Comparison of ENCODE assay signal across 20 mouse cellular contexts in the genomic region with DNA sequence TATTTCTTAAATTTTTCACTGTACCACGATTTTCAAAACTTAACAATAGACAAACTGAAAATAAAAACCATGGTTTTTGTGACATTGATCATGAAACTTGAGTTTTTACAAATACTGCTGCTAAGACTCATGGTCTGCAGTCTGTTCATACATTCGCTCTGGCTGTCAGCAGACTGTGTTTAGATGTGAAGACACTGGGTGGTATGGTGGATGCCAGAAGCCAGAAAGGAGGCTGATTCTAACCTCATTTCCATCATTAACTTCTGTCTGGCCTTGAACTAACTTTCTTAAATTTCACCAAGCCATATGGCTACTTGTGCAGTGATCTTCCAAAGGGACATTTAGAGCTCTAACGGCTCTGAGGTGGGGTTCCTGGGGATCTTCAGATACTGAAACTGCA. TPM values are rescaled to one million over a fixed set of nuclear protein-coding genes. Genes with fewer than 3 reads are reported as not detected.
"Had no signal": no experiment of that assay in that cellular context is flagged by ENCODE, and none has a peak within 500 bp of the region (broad histone marks: within the 10 kb centered on the region; RNA-seq: fewer than 3 reads in every experiment).

No protein-coding gene starts in this region.

- H3K27ac ChIP-seq: lung, embryonic 15.5 days; macrophage; midbrain, embryonic 13.5 days; midbrain, embryonic 15.5 days; neural tube, embryonic 12.5 days; stomach, embryonic 15.5 days; stomach, postnatal 0 days had no signal

- H3K4me1 ChIP-seq: lung, embryonic 15.5 days; megakaryocyte, embryonic 14.5 days; midbrain, embryonic 13.5 days; midbrain, embryonic 15.5 days; neural tube, embryonic 12.5 days; stomach, embryonic 15.5 days had no signal

- ATAC-seq: lung, postnatal 0 days; midbrain, embryonic 13.5 days; midbrain, embryonic 15.5 days had no signal

- H3K4me3 ChIP-seq: lung, embryonic 15.5 days; megakaryocyte, embryonic 14.5 days; midbrain, embryonic 13.5 days; midbrain, embryonic 15.5 days; neural tube, embryonic 12.5 days; stomach, embryonic 15.5 days had no signal

- DNase-seq: lung, adult 2 months; lung, postnatal 14 days; lung, postnatal 36 days; right cerebral cortex, postnatal 14 days; thymus, adult 2 months; thymus, postnatal 25 days; thymus, postnatal 4 days had no signal

- H3K9me3 ChIP-seq: lung, embryonic 15.5 days; megakaryocyte, embryonic 14.5 days; midbrain, embryonic 13.5 days; midbrain, embryonic 15.5 days; neural tube, embryonic 12.5 days; stomach, embryonic 15.5 days had no signal

- H3K36me3 ChIP-seq: lung, embryonic 15.5 days; midbrain, embryonic 13.5 days; midbrain, embryonic 15.5 days; neural tube, embryonic 12.5 days; stomach, embryonic 15.5 days had no signal

- H3K4me2 ChIP-seq: lung, embryonic 15.5 days; midbrain, embryonic 11.5 days; midbrain, embryonic 13.5 days; midbrain, embryonic 15.5 days; neural tube, embryonic 12.5 days; stomach, embryonic 15.5 days had no signal

- H3K27me3 ChIP-seq: lung, embryonic 15.5 days; megakaryocyte, embryonic 14.5 days; midbrain, embryonic 13.5 days; midbrain, embryonic 15.5 days; neural tube, embryonic 12.5 days; stomach, embryonic 15.5 days had no signal

- H3K9ac ChIP-seq: lung, embryonic 15.5 days; midbrain, embryonic 13.5 days; midbrain, embryonic 15.5 days; neural tube, embryonic 12.5 days; stomach, embryonic 15.5 days had no signal

RNA-seq across cellular contexts. Expression of a gene that starts 16.7 kb away (rescaled TPM):
- total RNA-seq: megakaryocyte progenitor cell, adult 5-6 weeks; midbrain, postnatal 0 days had no signal
- polyA plus RNA-seq: lung, adult 2 months; lung, embryonic 15.5 days; lung, postnatal 0 days; macrophage; midbrain, embryonic 13.5 days; midbrain, postnatal 0 days; spleen, adult 2 months; stomach, embryonic 15.5 days; stomach, postnatal 0 days; thymus, adult 2 months had no signal
